Mouse (Mus musculus) C2C12 (cell line): ENCODE measurements around the gene Rell1.

Source experiments
- CEBPB ChIP-seq: IDR thresholded peaks from one replicate; pipeline ENCODE4 v1.6.1; 2011; ENCODE audit warnings: low read depth, mild to moderate bottlenecking, control low read depth, moderate library complexity
- CTCF ChIP-seq: IDR thresholded peaks from one replicate; pipeline ENCODE4 v1.5.1; 2011; ENCODE audit not compliant: control insufficient read depth, insufficient read depth, insufficient read length
- MAX ChIP-seq: IDR thresholded peaks from one replicate; pipeline ENCODE4 v1.6.1; 2011; ENCODE audit warnings: mild to moderate bottlenecking, control low read depth
- USF1 ChIP-seq: IDR thresholded peaks from one replicate; pipeline ENCODE4 v1.6.1; 2011; ENCODE audit warnings: low read depth, mild to moderate bottlenecking, control low read depth, moderate library complexity

DNA sequence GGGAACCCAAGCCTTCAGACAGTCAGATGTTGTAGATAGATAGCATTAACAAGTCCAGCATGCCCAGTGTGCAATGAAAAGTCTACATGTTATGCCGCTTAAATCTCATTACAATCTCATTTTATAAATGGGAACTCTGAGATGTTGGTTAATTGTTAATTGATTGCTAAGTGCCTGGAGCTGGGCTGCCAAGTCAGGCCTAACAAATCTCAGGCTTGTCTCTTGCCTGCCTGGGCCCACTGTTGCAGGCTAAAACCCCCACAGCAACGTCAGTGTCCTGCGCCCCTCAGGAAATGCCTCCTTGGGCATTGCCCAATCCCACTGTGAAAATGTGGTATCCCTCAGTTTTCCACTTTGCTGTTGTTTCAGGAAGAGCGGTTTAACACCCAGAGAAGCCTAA is 92.6 kb downstream of the Rell1 start:
- TF ChIP-seq CTCF (no peak), USF1 (no peak), CEBPB (no peak), MAX (no peak)
